Mouse (Mus musculus) right cerebral cortex, postnatal 36 days (tissue): ENCODE measurements around the gene A930033H14Rik.

ENCODE experiments used
- DNase-seq, 2 experiments: peaks; one replicate each; pipeline ENCODE4 v3.0.0; 2022; ENCODE audit warnings: low spot score in 2 of 2, mixed read lengths in 1 of 2

Gene A930033H14Rik

GRCm38 (mm10) chr10:69237185-69237584 is 24.3 kb upstream of the A930033H14Rik start:
- no peak for DNase-seq

- no peak for DNase-seq
Measured at GRCm38 (mm10) chr10:69225951-69226350, 13.1 kb upstream of the A930033H14Rik start.

GRCm38 (mm10) chr10:69225471-69225870 is 12.6 kb upstream of the A930033H14Rik start:
- no peak for DNase-seq

GRCm38 (mm10) chr10:69224276-69224675 is 11.4 kb upstream of the A930033H14Rik start:
- no peak for DNase-seq

DNA sequence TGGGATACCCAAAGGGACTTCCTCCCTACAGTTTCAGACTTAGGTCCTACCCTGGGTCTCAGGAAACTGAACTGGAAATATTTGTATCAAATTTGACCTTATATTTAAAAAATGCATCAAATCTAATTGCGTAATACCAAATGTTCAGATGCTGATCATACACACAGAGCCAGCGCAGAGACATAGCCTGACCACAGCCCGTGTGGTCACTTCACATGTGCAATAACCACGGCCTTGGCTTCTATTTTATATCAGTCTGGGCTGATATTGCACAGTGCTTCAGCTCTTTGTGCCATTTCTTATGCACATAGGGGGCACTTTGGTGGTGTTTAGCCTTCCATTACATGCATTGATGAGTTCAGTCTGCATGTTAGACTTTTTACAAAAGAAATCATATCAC is 10.3 kb upstream of the A930033H14Rik start:
- no peak for DNase-seq

DNA sequence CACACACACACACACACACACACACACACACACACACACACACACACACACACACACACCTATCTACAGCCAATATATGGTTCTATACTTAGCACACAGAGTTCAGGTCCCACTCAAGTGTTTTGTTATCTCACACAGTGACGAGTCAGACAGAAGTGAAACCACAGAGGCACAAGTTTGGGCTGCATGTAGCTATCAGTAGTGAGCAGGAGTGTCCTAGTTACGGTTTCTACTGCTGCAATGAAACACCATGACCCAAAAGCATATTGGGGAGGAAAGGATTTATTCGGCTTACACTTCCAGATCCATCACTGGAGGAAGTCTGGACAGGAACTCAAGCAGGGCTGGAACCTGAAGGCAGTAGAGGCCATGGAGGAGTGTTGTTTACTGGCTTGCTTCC is 9.1 kb upstream of the A930033H14Rik start:
- no peak for DNase-seq

DNA sequence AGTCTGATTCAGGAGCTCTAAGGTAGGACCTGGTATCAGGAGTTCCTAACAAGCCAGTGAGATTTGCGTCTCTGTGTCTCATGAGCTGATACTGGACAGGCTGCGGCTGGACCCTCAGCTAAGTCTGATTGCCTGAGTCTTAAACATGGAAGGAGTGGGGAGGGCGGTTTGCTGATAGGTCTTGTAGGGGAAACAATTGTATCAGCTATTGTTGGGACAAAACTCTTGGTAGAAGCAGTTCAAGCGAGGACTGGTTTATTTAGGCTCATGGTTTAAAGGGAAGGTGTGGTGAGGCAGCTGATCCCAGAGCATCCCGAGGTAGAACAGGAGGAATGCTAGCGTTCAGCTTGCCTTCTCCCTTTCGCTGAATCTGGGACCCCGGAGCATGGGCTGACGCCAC is 8.2 kb upstream of the A930033H14Rik start:
- DNase-seq: no peak

DNA sequence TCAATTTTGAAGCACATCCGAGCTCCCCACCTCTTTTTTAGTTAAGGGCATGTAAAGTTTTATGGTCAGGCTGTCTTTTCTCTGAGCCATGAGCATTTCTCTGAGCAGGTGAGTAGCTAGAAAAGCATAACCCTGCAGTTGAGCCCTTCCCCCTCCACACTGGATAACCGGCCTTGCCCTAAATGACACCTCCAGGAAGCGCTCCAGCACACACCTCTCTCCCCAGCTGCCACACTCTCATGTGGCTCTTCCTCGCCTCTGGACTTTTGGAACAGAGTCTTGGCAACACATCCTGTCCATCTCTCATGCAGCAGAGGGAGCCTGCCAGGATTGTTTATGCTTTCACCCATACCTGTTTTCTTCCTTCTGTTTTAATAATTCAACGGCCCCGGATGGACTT is 7.4 kb upstream of the A930033H14Rik start:
- DNase-seq: no peak

GRCm38 (mm10) chr10:69219289-69219626 is 6.4 kb upstream of the A930033H14Rik start:
- DNase-seq: no peak

GRCm38 (mm10) chr10:69218458-69219288 is 5.8 kb upstream of the A930033H14Rik start:
- DNase-seq: no peak

DNA sequence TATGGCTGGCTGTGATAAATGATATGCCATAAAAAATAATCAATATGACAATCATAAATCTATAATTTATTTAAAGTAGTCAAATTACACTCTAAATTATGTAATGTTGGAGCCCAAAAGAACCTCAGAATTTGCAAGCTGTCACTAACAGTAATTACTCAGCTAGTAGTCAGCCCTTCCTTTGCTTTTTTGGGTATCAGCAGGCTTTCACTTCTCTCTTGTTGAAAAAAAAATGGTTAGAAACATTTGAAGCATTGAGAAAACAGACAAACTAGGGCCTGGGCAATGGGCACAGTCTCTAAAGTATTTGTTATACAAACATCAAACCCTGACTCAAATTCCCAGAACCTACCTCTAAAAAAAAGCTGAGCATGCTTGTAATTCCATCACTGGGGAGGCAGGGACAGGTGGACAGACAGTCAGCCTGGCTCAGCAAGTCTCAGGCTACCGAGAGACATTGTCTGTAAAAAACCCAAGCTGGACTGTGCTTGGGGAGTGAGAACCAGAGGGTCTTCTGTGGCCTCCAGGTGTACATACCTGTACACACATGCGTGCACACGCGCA is 4.3 kb upstream of the A930033H14Rik start:
- DNase-seq: no peak

DNA sequence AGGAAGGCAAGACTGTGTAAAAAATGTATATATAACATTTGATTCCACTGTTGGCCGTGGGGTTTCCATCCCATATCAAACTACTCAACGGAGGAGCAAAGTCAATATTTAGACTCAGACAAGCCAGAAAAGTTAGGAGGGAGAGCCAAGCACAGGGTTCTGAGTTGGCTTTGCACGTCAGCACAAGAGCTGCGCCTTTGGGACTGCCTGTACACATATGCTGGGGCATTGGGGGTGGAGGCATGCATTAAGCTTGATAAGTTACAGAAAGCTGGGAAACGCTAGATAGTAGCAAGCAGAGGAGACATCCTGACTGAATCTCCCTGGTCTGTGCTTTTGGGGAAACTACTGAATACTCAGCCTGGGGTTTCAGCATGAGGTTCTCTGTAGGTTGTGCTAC is 1.1 kb upstream of the A930033H14Rik start:
- no peak for DNase-seq

DNA sequence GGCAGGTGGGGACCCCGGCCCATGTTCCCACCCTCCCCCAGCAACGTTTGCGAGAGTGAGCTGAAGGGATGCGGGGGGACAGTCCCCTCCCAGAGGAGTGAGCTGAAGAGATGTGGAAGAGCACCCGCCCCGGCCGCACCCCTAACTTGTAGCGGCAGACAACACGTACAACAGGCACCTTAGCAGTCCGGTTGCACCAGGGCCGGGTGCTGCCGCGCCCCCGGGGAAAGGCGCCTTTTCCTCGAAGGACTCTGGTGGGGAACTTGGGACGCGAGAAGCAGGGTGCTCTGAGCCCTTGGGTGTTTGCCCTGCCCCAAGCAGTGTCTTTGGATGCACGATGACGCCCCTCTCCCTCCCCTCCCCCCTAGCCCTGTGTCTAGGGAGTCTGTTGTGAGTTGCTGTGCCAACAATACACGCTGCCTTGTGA is 566 bp upstream of the A930033H14Rik start:
- no peak for DNase-seq

- DNase-seq: peak in 1 of 2 experiments; percentile 41
Measured at GRCm38 (mm10) chr10:69211976-69212375, 922 bp downstream of the A930033H14Rik start.

DNA sequence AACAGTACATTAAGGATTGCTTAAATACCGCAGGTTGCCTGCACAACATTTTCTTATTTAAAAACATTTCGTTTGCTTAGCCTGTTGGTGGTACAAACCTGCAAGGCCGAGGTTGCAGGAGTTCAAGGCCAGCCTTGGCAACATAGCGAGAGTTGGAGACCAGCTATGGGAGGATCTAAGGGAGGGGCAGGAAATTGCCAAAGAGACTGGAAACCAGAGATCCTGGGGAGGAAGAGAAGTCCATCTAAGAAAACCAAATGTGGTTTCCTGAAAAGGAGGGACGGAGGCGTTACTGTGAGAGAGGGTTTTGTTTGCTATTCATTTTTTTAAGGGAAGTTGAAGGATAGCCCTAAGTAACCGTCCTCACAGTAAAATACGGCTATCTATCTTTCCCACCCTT is 1.3 kb downstream of the A930033H14Rik start:
- no peak for DNase-seq

GRCm38 (mm10) chr10:69210659-69211058 is 2.2 kb downstream of the A930033H14Rik start:
- DNase-seq: no peak

DNA sequence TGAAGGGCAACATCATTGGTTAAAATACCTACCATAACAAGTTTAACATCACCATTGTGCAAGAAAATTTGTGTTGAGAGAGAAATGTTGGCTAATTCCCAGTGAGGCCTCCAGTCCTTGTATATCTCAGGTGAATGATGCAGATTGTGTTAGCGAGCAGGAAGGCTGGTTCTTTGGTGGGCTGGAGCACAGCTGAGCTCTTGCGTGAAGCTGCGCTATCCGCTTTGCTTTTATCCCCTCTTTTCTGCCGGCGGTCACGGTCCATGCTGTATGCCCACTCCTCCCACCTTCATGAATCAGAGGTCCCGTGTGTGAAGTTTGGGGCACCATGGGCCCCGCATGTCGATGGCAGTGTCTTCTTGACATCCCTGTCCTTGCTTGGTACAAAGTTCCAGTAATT is 2.9 kb downstream of the A930033H14Rik start:
- DNase-seq: no peak

GRCm38 (mm10) chr10:69208705-69209104 is 4.2 kb downstream of the A930033H14Rik start:
- DNase-seq: no peak

DNA sequence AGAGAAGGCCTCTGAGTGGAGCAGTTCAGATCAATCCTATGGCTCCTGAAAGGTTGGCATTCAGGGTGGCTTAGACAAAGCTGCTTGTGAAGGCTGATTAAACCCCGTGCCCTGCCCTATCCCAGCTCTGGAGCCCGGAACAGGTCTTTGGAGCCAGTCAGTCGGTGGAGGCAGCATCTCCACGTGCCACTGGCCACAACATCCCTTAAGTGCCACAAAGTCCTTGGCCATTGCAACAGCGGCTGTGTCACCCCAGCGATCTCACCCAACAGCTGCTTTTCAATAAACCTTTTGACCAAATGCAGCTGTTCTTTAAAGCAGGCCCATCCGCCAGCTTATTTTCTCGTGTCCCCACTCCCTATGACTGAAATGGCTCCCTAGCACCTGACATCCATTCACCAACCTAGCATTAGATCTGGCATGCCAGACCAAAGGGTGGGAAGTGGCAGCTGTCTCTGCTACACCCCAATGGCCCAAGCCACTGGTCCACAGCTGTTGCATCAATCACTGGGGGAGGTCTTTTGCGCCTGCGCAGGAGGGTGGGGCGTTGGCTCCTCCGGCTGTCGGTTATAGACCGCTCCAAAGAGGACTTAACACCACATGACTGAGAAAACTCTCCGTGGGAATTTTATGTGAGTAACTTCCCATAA is 4.8 kb downstream of the A930033H14Rik start:
- no peak for DNase-seq

- DNase-seq: no peak
Measured at GRCm38 (mm10) chr10:69207481-69207880, 5.4 kb downstream of the A930033H14Rik start.

- DNase-seq: no peak
Measured at GRCm38 (mm10) chr10:69206081-69206480, 6.8 kb downstream of the A930033H14Rik start.

DNA sequence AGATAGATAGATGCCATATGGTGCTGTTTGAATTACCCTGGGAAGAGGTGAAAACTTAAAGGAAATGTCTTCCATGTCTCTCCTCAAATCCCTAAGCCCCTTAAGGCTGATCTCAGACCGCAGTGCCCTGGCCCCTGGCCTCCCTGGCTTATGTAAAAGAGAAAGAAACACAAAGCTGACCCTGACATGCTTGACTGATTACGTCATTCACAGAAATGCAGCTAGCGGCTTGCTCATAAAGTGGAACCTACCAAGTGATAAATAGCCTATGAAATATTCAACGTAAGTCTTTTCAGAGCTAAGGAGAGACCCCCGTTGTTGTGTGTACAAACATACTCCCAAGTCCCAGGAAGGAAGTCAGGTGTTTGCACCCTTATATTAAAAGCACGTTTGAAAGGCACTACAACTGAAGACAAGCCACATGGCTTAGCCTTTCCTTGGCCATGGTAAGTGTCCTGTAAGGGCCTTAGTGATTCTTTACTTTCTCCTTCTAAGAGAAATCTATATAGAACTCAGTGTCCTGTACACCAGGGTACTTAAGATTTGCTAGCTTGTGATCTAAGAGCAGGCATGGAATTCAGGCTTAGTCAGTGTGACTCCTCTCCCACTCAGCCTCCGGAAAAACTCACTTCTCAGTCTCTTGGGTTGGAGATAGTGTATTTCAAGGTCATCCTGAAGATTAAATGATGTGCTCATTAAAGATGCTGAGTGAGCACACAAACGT is 8.1 kb downstream of the A930033H14Rik start:
- no peak for DNase-seq
